Mouse (Mus musculus): ENCODE measurements around the gene Cd2bp2.

Gene Cd2bp2

GRCm38 (mm10) chr7:127217901-127218642 lies 22.2 kb upstream of the Cd2bp2 start:
- no peak for DNase-seq

GRCm38 (mm10) chr7:127217475-127217874 lies 21.6 kb upstream of the Cd2bp2 start:
- no peak for DNase-seq

DNA sequence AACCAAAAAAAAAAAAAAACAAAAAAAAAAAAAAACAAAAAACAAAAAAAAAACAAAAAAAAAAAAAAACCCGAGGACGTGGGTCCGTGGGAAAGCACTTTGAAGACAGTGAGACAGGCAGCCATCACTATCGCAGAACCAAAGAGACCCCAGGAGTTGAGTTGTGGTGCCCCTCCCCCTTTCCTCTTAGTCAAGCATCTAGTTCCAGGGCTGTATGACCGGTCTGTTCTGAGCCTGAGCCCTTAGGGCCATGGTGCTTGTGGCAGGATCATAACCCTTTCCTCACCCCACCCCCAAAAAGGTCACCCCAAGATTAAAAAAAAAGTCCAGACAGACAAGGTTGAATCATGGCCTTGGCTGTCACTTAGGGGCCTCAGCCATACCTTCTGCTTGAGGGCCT lies 20.5 kb upstream of the Cd2bp2 start:
- no peak for DNase-seq

DNA sequence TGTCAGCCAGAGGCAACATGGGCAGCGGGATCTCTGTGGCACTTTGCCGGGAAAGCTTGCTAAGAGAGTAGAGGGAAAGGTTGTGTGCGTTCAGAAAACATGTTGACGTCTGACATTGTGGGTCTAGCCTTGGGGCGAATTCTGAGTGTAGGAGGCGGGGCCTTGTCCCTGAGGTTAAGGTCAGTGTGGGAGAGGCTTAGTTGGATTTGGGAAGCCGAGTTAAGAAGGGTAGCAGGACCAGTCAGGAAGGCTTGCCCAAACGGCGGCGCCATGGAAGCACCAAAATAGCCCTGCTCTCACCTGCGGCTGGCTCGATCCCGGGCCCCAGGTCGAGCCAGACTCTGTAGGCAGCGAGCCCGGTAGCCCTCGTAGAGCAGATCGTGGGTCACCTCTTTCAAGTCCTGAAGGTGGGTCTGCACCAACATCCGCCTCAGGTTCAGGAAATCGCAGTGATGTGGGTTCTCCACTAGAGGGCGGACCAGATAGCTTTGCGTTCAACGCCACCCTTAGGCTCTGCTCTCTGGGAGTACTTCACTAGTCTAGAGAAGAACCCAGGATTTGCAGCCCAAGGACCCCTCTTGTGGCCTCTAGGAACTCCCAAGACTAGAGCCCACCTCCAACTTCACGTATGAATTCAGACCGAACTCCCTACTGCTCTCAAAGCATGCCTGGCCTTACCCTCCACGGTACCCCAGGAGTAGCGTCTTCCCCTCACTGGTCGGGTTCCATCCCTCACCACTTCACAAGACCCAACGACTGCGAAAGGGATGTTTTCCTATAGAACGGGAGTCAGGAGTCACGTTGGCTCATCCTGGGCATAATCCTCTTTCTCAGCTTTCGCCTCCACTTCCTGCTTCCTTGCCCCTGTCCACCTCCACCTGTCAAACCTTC lies 19.4 kb upstream of the Cd2bp2 start:
- DNase-seq, result peak; percentile 75 to 78

DNA sequence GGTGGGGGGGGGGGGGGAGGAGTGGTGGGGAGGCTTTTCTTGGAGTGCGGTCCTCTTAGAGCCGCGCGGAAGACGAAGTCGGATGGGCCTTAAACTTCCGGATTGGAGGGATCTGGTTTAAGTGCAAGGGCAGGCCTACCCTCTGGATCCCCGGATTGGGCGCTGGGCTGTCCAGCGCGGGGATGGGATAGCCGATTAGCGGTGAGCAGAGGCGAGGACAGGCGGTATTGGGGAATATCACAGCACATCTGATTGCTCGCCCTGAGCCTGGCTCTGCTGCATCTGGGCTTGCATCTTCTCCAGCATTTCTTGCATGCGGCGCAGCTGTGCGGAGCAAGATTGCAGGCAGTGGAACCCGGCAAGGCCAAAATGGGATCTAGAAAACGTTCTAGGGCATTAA lies 18.7 kb upstream of the Cd2bp2 start:
- DNase-seq, result no peak

- DNase-seq, result peak in 1 of 2 experiments; percentile 16
These were observed 18.1 kb upstream of the Cd2bp2 start for GRCm38 (mm10) chr7:127213930-127214329.

DNA sequence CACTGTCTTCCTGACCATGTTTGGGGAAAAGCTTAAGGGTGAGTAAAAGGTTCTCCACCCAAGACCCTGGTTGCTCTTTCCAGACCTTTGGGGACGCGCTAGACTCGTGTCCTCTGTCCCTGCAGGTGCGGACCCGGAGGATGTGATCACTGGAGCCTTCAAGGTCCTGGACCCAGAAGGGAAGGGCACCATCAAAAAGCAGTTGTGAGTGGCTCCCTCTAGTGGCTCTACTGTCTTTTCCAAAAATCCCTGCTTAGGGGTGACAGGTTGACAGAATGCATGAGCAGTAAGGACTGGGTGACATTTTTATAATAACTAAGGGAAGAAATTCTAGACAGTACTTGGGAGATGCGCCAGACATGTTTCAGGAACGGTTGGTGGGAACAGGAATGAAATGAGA lies 17.6 kb upstream of the Cd2bp2 start:
- DNase-seq, result peak; percentile 54 to 58

GRCm38 (mm10) chr7:127212432-127213250 lies 16.8 kb upstream of the Cd2bp2 start:
- DNase-seq, result no peak

- no peak for DNase-seq
These were observed 15.3 kb upstream of the Cd2bp2 start for GRCm38 (mm10) chr7:127211014-127211745.

- no peak for DNase-seq
These were observed 14.4 kb upstream of the Cd2bp2 start for GRCm38 (mm10) chr7:127210266-127210665.

GRCm38 (mm10) chr7:127209851-127210250 lies 14.0 kb upstream of the Cd2bp2 start:
- DNase-seq, result no peak

GRCm38 (mm10) chr7:127208553-127209438 lies 12.9 kb upstream of the Cd2bp2 start, which contains the start of gene Mylpf:
Mylpf (plus strand) TSS chr7:127208890.
- peak; percentile 94 to 96 for DNase-seq

DNA sequence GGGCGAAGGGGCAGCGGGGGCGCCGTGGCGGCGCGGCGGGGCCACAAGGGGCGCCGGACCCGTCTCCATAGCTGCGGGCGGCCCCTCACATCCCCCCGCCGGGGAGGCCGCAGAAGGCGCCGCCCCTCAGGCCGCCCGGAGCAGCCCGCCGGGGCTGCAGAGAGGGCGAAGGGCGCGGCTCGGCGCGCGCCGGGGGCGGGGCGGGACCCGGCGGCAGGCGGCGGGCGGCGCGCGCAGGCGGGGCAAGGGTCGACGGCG lies 12.4 kb upstream of the Cd2bp2 start, which contains the start of gene Tbc1d10b:
Gene Tbc1d10b, minus strand, starts transcription at position 174 of the 258 bp plus-strand sequence.
- DNase-seq, result no peak

- no peak for DNase-seq
These were observed 11.8 kb upstream of the Cd2bp2 start for GRCm38 (mm10) chr7:127207374-127208294.

- no peak for DNase-seq
These were observed 10.8 kb upstream of the Cd2bp2 start for GRCm38 (mm10) chr7:127206606-127207005.

- DNase-seq, result no peak
These were observed 634 bp upstream of the Cd2bp2 start for GRCm38 (mm10) chr7:127196484-127196883.

- DNase-seq, result no peak
These were observed 1.2 kb downstream of the Cd2bp2 start for GRCm38 (mm10) chr7:127194633-127195029.

- DNase-seq, result no peak
These were observed 1.7 kb downstream of the Cd2bp2 start for GRCm38 (mm10) chr7:127194011-127194632.

DNA sequence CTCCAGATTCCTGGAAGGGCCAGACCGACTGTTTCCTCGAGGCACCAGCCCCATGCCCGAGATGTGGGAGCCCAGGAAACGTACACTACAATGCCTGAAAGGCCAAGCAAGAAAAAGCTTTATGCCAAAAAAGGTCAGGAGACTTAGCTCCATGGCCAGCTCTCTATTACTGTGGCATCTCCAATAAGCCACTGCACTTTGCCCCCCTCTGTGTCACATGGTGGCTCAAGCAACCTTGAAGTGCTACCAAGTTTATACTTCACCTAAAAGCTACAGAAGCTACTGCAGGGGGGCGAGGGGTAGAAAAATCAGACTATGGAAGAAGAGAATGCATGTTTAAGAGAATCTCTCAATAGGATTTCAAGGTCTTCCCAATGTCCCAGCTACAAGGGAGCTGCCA lies 2.9 kb downstream of the Cd2bp2 start:
- no peak for DNase-seq

GRCm38 (mm10) chr7:127190672-127191071 lies 5.2 kb downstream of the Cd2bp2 start:
- DNase-seq, result no peak

All from cerebellum, adult 18-20 months (tissue).